ENCODE assay signal across 8 mouse cellular contexts in the genomic region with DNA sequence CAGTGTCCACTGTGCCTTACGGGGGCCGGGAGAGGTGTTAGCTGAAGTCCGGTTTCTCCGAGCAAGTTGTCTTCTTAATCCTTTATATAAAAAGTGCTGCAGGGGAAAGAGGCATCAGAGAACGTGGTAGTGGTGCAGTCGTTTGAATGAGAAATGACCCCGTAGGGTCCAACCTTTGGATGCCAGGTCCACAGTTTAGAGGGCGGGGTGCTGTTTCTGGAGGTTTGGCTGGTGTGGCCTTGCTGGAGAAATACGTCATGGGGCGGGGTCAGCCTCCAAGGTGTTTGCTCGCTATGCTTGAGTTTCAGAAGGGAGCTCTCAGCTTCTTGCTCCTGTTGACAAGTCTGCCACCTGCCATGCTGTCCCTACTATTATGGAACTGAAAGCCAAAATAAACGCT. TPM values are rescaled to one million over a fixed set of nuclear protein-coding genes. Genes with fewer than 3 reads are reported as not detected.
DNase-seq lines count a peak whose midpoint lies in the region; ATAC-seq and TF ChIP-seq lines count a peak whose summit lies in the region.

No protein-coding gene starts in this region.

- peaks cover 7% of the 10 kb centered on the region; the same call in 1 of the 2 replicates for H3K9me3 ChIP-seq in liver, embryonic 13.5 days (replicated peaks)
- H3K9me3 ChIP-seq in neural tube, embryonic 13.5 days = peaks cover 21% of the 10 kb centered on the region

- H3K27ac ChIP-seq in heart, adult 2 months = peak overlapping the region; percentile 84
- H3K27ac ChIP-seq in liver, embryonic 13.5 days = peak overlapping the region; percentile 71
- peak overlapping the region; percentile 69 for H3K27ac ChIP-seq in neural tube, embryonic 13.5 days (replicated peaks)

- H3K27me3 ChIP-seq in heart, adult 2 months (ENCODE audit: control insufficient read depth, insufficient read depth, low read length) = no peaks in the 10 kb centered on the region
- no peaks in the 10 kb centered on the region for H3K27me3 ChIP-seq in liver, embryonic 13.5 days
- H3K27me3 ChIP-seq in neural tube, embryonic 13.5 days = no peaks in the 10 kb centered on the region

- DNase-seq in urinary bladder, adult 18-20 months (ENCODE audit: low spot score in 2 of 2) = peak; percentile 36
- DNase-seq in urinary bladder, adult 2 months (ENCODE audit: low spot score) = no peak
- peak; percentile 47 for DNase-seq in embryo, embryonic 10 days (ENCODE audit: low spot score)
- DNase-seq in heart, adult 2 months = peak; percentile 45 to 57
- DNase-seq in kidney, adult 18-20 months = peak; percentile 83
- peak; percentile 68 for DNase-seq in liver, embryonic 13.5 days
- DNase-seq in spleen, postnatal 14 days (ENCODE audit: low spot score in 2 of 2) = no peak

- TF ChIP-seq EP300 in heart, adult 2 months (IDR thresholded peaks at IDR 0.05; ENCODE audit: insufficient read depth, low read depth, low read length) = no peak

- peak overlapping the region; percentile 89 for H3K4me3 ChIP-seq in heart, adult 2 months
- H3K4me3 ChIP-seq in liver, embryonic 13.5 days (replicated peaks) = peak overlapping the region; percentile 64
- H3K4me3 ChIP-seq in neural tube, embryonic 13.5 days = peak overlapping the region; percentile 73

- 10% methylated on average over 12 of the region's 12 CpGs for WGBS in heart, adult 2 months
- 22% methylated on average over 12 of the region's 12 CpGs for WGBS in liver, embryonic 13.5 days (ENCODE audit: insufficient replicate concordance)
- WGBS in neural tube, embryonic 13.5 days = 10% methylated on average over 12 of the region's 12 CpGs

- no peaks in the 10 kb centered on the region for H3K79me2 ChIP-seq in heart, adult 2 months (replicated peaks; ENCODE audit: control insufficient read depth, insufficient read depth, low read length)

- ATAC-seq in liver, embryonic 13.5 days (ENCODE audit: low read depth) = peak; percentile 43; the same call in 1 of the 2 replicates
- 0 out of 2 replicates have a peak, but pooled peaks have one; percentile 3 for ATAC-seq in neural tube, embryonic 13.5 days (ENCODE audit: low read depth)

- no peak for TF ChIP-seq POLR2A in heart, adult 2 months (IDR thresholded peaks at IDR 0.05; ENCODE audit: insufficient read depth, low read depth, low read length)

- H3K4me1 ChIP-seq in heart, adult 2 months (ENCODE audit: control insufficient read depth, insufficient read depth, low read length) = no peaks in the 10 kb centered on the region; the same call in 1 of the 2 replicates
- peaks cover 20% of the 10 kb centered on the region for H3K4me1 ChIP-seq in liver, embryonic 13.5 days (replicated peaks)
- H3K4me1 ChIP-seq in neural tube, embryonic 13.5 days (replicated peaks) = peaks cover 9% of the 10 kb centered on the region

- no peaks in the 10 kb centered on the region for H3K36me3 ChIP-seq in heart, adult 2 months (ENCODE audit: control insufficient read depth, insufficient read depth, low read length)
- peaks cover 19% of the 10 kb centered on the region for H3K36me3 ChIP-seq in liver, embryonic 13.5 days
- peaks cover 19% of the 10 kb centered on the region for H3K36me3 ChIP-seq in neural tube, embryonic 13.5 days

- H3K4me2 ChIP-seq in liver, embryonic 13.5 days = peak overlapping the region; percentile 80
- H3K4me2 ChIP-seq in neural tube, embryonic 13.5 days = peak overlapping the region; percentile 83

- intact Hi-C loops in heart, adult 2 months (cut with DNase I) = loop anchor here (5.0 kb wide), 1 partner anchor 94 kb away; no protein-coding TSS in a partner anchor

- H3K9ac ChIP-seq in heart, adult 2 months (ENCODE audit: low read depth, low read length) = peak overlapping the region; percentile 77
- peak overlapping the region; percentile 76 for H3K9ac ChIP-seq in liver, embryonic 13.5 days
- H3K9ac ChIP-seq in neural tube, embryonic 13.5 days = peak overlapping the region; percentile 89

- TF ChIP-seq CTCF in heart, adult 2 months (IDR thresholded peaks at IDR 0.05) = no peak

RNA-seq across cellular contexts. Expression of gene Zfp112, which starts 0.9 kb away (rescaled TPM):
- 4.6 and 5.1 TPM in 2 replicates for polyA plus RNA-seq in urinary bladder, adult 2 months (2012; rRNA removed)
- 1 to 10 TPM; 3.1 to 3.2 TPM for total RNA-seq in heart, adult 2 months (2021)
- polyA plus RNA-seq in heart, adult 2 months (2012; rRNA removed) = 1.8 and 3.5 TPM in 2 replicates
- polyA plus RNA-seq in liver, embryonic 13.5 days (2015; fragmentation: Nextera tagmentation; extraction: Ambion mirVana) = 1.0 TPM in 2 replicates
- 9.6 and 10.2 TPM in 2 replicates for polyA plus RNA-seq in neural tube, embryonic 13.5 days (2015; fragmentation: Nextera tagmentation; extraction: Ambion mirVana)

RNA-seq across cellular contexts. Expression of gene Zfp235, which starts 21.0 kb away (rescaled TPM):
- polyA plus RNA-seq in urinary bladder, adult 2 months (2012; rRNA removed) = 10.6 and 12.9 TPM in 2 replicates
- total RNA-seq in heart, adult 2 months (2021) = 1 to 10 TPM; 4.2 to 5.4 TPM
- polyA plus RNA-seq in heart, adult 2 months (2012; rRNA removed) = 3.1 and 5.5 TPM in 2 replicates
- polyA plus RNA-seq in liver, embryonic 13.5 days (2015; fragmentation: Nextera tagmentation; extraction: Ambion mirVana) = 3.8 and 4.6 TPM in 2 replicates
- polyA plus RNA-seq in neural tube, embryonic 13.5 days (2015; fragmentation: Nextera tagmentation; extraction: Ambion mirVana) = 18.4 and 21.4 TPM in 2 replicates

RNA-seq across cellular contexts. Expression of gene Zfp180, which starts 31.3 kb away (rescaled TPM):
- polyA plus RNA-seq in urinary bladder, adult 2 months (2012; rRNA removed) = 17.2 and 19.1 TPM in 2 replicates
- 10 to 100 TPM; 16.7 to 16.8 TPM for total RNA-seq in heart, adult 2 months (2021)
- polyA plus RNA-seq in heart, adult 2 months (2012; rRNA removed) = 7.7 and 11.3 TPM in 2 replicates
- polyA plus RNA-seq in liver, embryonic 13.5 days (2015; fragmentation: Nextera tagmentation; extraction: Ambion mirVana) = 10.0 and 13.1 TPM in 2 replicates
- polyA plus RNA-seq in neural tube, embryonic 13.5 days (2015; fragmentation: Nextera tagmentation; extraction: Ambion mirVana) = 29.9 and 34.7 TPM in 2 replicates

RNA-seq across cellular contexts. Expression of gene Vmn1r183, which starts 59.9 kb away (rescaled TPM):
- not detected in 2 replicates for polyA plus RNA-seq in urinary bladder, adult 2 months (2012; rRNA removed)
- not detected for total RNA-seq in heart, adult 2 months (2021)
- polyA plus RNA-seq in heart, adult 2 months (2012; rRNA removed) = not detected in 2 replicates
- polyA plus RNA-seq in liver, embryonic 13.5 days (2015; fragmentation: Nextera tagmentation; extraction: Ambion mirVana) = not detected in 2 replicates
- polyA plus RNA-seq in neural tube, embryonic 13.5 days (2015; fragmentation: Nextera tagmentation; extraction: Ambion mirVana) = not detected in 2 replicates

Comparison
In these comparisons a context has a peak if more than half of its experiments do, and no peak if none do; other contexts are left out.
1. DNase-seq: peak in urinary bladder, adult 18-20 months (2 of 2), embryo, embryonic 10 days (single experiment), heart, adult 2 months (2 of 2), kidney, adult 18-20 months (single experiment) and liver, embryonic 13.5 days (single experiment); none in urinary bladder, adult 2 months (single experiment) and spleen, postnatal 14 days (0 of 2).
2. Peak in every context shown above with its lines, with median percentiles within 50 percentile points of each other: H3K27ac ChIP-seq, H3K4me3 ChIP-seq and H3K9ac ChIP-seq.